Mouse (Mus musculus) hindbrain, embryonic 15.5 days (tissue): ENCODE measurements around the gene Blnk. TPM values are rescaled to one million over a fixed set of nuclear protein-coding genes. Genes with fewer than 3 reads are reported as not detected.

Experiments used
- microRNA-seq: library from miRNA; unstranded; fragments of <30 nt; microRNA quantifications from one replicate; pipeline ENCODE4, GENCODE M21; 2016
- polyA plus RNA-seq: library from polyadenylated mRNA; unstranded; fragments of >200 nt; fragmentation: Nextera tagmentation; extraction: Ambion mirVana; gene quantifications from 2 replicates; pipeline ENCODE4 v1.2.1, GENCODE M21; 2015

Blnk gene
- polyA plus RNA-seq, 1 experiment from 2014 or later = 0.79 TPM

Small RNAs within 50 kb of the gene (microRNA-seq; reads per million reads assigned to microRNA genes)
- 0.65 reads per million for gene Mir8092

Other genes with a start within 250 kb of the Blnk start
- 0.07 and 0.18 TPM in 2 replicates for gene Cc2d2b, start 245.8 kb downstream of the Blnk start, polyA plus RNA-seq
- gene Ccnj, start 163.3 kb downstream of the Blnk start, polyA plus RNA-seq = 18.1 and 18.4 TPM in 2 replicates
- 4.9 and 5.4 TPM in 2 replicates for gene Zfp518a, start 99.8 kb downstream of the Blnk start, polyA plus RNA-seq
- not detected in 2 replicates for gene Dntt, start 34.7 kb upstream of the Blnk start, polyA plus RNA-seq
- gene Opalin, start 82.6 kb upstream of the Blnk start, polyA plus RNA-seq = not detected in 2 replicates
- gene Tll2, start 212.3 kb upstream of the Blnk start, polyA plus RNA-seq = 0.77 and 0.93 TPM in 2 replicates